9 mouse cellular contexts compared by ENCODE assay signal in the genomic region with DNA sequence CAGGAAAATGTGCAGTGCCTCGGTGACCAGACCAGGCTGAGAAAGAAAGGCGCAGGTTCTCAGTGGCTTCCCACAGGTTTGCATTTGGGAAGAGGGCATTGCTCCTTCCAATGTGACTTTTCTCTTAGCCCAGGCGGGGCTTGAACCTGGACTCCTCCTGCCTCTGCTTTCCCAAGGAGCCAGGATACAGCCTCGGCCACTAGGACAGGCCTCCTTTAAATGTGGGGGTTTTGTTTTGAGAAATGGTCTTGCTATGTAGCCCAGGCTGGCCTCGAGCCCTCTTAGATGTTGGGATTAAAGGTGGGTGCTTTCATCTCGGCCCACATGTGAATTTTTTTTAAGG. TPM values are rescaled to one million over a fixed set of nuclear protein-coding genes. Genes with fewer than 3 reads are reported as not detected.
DNase-seq lines count a peak whose midpoint lies in the region; ATAC-seq and TF ChIP-seq lines count a peak whose summit lies in the region.
"Had no signal": no experiment of that assay in that cellular context is flagged by ENCODE, and none has a peak within 500 bp of the region (broad histone marks: within the 10 kb centered on the region; RNA-seq: fewer than 3 reads in every experiment).

No protein-coding gene starts in this region.

- H3K9ac ChIP-seq in hindbrain, embryonic 12.5 days, result peak overlapping the region; percentile 96
- peak overlapping the region; percentile 96 for H3K9ac ChIP-seq in midbrain, embryonic 12.5 days (replicated peaks)

- no peak for DNase-seq in kidney, adult 2 months
- no peak for DNase-seq in kidney, postnatal 36 days
- DNase-seq in thymus, postnatal 36 days, result no peak
- DNase-seq in frontal cortex, postnatal 25 days (ENCODE audit: low spot score in 2 of 2), result no peak
- no peak for DNase-seq in thymus, postnatal 14 days

- no peak for TF ChIP-seq POLR2A in kidney, adult 2 months (IDR thresholded peaks at IDR 0.05; ENCODE audit: low read depth, low read length)
- no peak for TF ChIP-seq POLR2A in bone marrow macrophage, adult 2 months (IDR thresholded peaks at IDR 0.05; ENCODE audit: borderline replicate concordance, low read depth, low read length)

- H3K4me1 ChIP-seq in kidney, adult 2 months (ENCODE audit: control insufficient read depth, insufficient read depth, low read length), result peaks cover 6% of the 10 kb centered on the region; the same call in 1 of the 2 replicates
- peaks cover 23% of the 10 kb centered on the region for H3K4me1 ChIP-seq in bone marrow macrophage, adult 2 months (ENCODE audit: control insufficient read depth, insufficient read depth, low read length)
- H3K4me1 ChIP-seq in hindbrain, embryonic 12.5 days, result peaks cover 16% of the 10 kb centered on the region
- peaks cover 19% of the 10 kb centered on the region for H3K4me1 ChIP-seq in midbrain, embryonic 12.5 days

- peak overlapping the region; percentile 71 for H3K4me3 ChIP-seq in kidney, adult 2 months (ENCODE audit: insufficient read depth, low read depth, low read length)
- H3K4me3 ChIP-seq in bone marrow macrophage, adult 2 months (ENCODE audit: insufficient read depth, low read length), result peak overlapping the region; percentile 87
- H3K4me3 ChIP-seq in hindbrain, embryonic 12.5 days, result peak overlapping the region; percentile 91
- H3K4me3 ChIP-seq in midbrain, embryonic 12.5 days, result peak overlapping the region; percentile 92

- H3K4me2 ChIP-seq in hindbrain, embryonic 12.5 days (replicated peaks), result peak overlapping the region; percentile 73
- H3K4me2 ChIP-seq in midbrain, embryonic 12.5 days (replicated peaks), result peak overlapping the region; percentile 70

- peaks cover 6% of the 10 kb centered on the region for H3K36me3 ChIP-seq in kidney, adult 2 months (ENCODE audit: control insufficient read depth, insufficient read depth, low read length)
- H3K36me3 ChIP-seq in hindbrain, embryonic 12.5 days, result peaks cover 13% of the 10 kb centered on the region
- peaks cover 17% of the 10 kb centered on the region for H3K36me3 ChIP-seq in midbrain, embryonic 12.5 days

- no peak for TF ChIP-seq CTCF in kidney, adult 2 months (conservative IDR thresholded peaks at IDR 0.05; ENCODE audit: insufficient read depth, insufficient read length, low read depth, low read length)
- TF ChIP-seq CTCF in bone marrow macrophage, adult 2 months (IDR thresholded peaks at IDR 0.05; ENCODE audit: low read depth, low read length), result no peak

- no peak; the same call in 1 of the 2 replicates for ATAC-seq in hindbrain, embryonic 12.5 days (ENCODE audit: low FRiP score)
- ATAC-seq in midbrain, embryonic 12.5 days (ENCODE audit: low FRiP score, low read depth), result no peak; the same call in 1 of the 2 replicates

- no peaks in the 10 kb centered on the region for H3K9me3 ChIP-seq in hindbrain, embryonic 12.5 days (replicated peaks)
- H3K9me3 ChIP-seq in midbrain, embryonic 12.5 days, result no peaks in the 10 kb centered on the region

- H3K27ac ChIP-seq in kidney, adult 2 months (ENCODE audit: insufficient read depth, low read depth, low read length), result peak overlapping the region; percentile 10
- peak overlapping the region; percentile 86 for H3K27ac ChIP-seq in bone marrow macrophage, adult 2 months (ENCODE audit: insufficient read depth, low read depth, low read length)
- peak overlapping the region; percentile 92 for H3K27ac ChIP-seq in hindbrain, embryonic 12.5 days
- H3K27ac ChIP-seq in midbrain, embryonic 12.5 days (replicated peaks), result peak overlapping the region; percentile 92

- 2% methylated on average over 6 of the region's 6 CpGs for WGBS in kidney, adult 2 months
- 9% methylated on average over 6 of the region's 6 CpGs for WGBS in hindbrain, embryonic 12.5 days
- WGBS in midbrain, embryonic 12.5 days, result 13% methylated on average over 6 of the region's 6 CpGs

- no peaks in the 10 kb centered on the region for H3K27me3 ChIP-seq in kidney, adult 2 months (replicated peaks; ENCODE audit: control insufficient read depth, insufficient read depth, low read length)
- H3K27me3 ChIP-seq in hindbrain, embryonic 12.5 days, result no peaks in the 10 kb centered on the region
- no peaks in the 10 kb centered on the region for H3K27me3 ChIP-seq in midbrain, embryonic 12.5 days
- H3K27me3 ChIP-seq: Patski had no signal

RNA-seq across cellular contexts. Expression of gene Mob1a, which starts 0.5 kb away (rescaled TPM):
- 17.9 and 23.5 TPM in 2 replicates for polyA plus RNA-seq in kidney, adult 2 months (2012; rRNA removed)
- 166 and 182 TPM in 2 replicates for polyA plus RNA-seq in bone marrow macrophage, adult 2 months (2012; ENCODE audit: insufficient read depth, insufficient read length, missing spikeins)
- polyA plus RNA-seq in hindbrain, embryonic 12.5 days (2016; fragmentation: Nextera tagmentation; extraction: Ambion mirVana), result 52.5 and 55.4 TPM in 2 replicates
- 56.6 and 58.0 TPM in 2 replicates for polyA plus RNA-seq in midbrain, embryonic 12.5 days (2016; fragmentation: Nextera tagmentation; extraction: Ambion mirVana)

RNA-seq across cellular contexts. Expression of gene Mthfd2, which starts 0.7 kb away (rescaled TPM):
- 2.3 and 2.4 TPM in 2 replicates for polyA plus RNA-seq in kidney, adult 2 months (2012; rRNA removed)
- 21.1 and 28.1 TPM in 2 replicates for polyA plus RNA-seq in bone marrow macrophage, adult 2 months (2012; ENCODE audit: insufficient read depth, insufficient read length, missing spikeins)
- 29.8 and 30.0 TPM in 2 replicates for polyA plus RNA-seq in hindbrain, embryonic 12.5 days (2016; fragmentation: Nextera tagmentation; extraction: Ambion mirVana)
- polyA plus RNA-seq in midbrain, embryonic 12.5 days (2016; fragmentation: Nextera tagmentation; extraction: Ambion mirVana), result 33.0 and 37.3 TPM in 2 replicates

RNA-seq across cellular contexts. Expression of gene Bola3, which starts 22.6 kb away (rescaled TPM):
- polyA plus RNA-seq in kidney, adult 2 months (2012; rRNA removed), result 85.2 and 125 TPM in 2 replicates
- 24.8 and 35.7 TPM in 2 replicates for polyA plus RNA-seq in bone marrow macrophage, adult 2 months (2012; ENCODE audit: insufficient read depth, insufficient read length, missing spikeins)
- polyA plus RNA-seq in hindbrain, embryonic 12.5 days (2016; fragmentation: Nextera tagmentation; extraction: Ambion mirVana), result 88.5 and 92.1 TPM in 2 replicates
- 93.7 and 102 TPM in 2 replicates for polyA plus RNA-seq in midbrain, embryonic 12.5 days (2016; fragmentation: Nextera tagmentation; extraction: Ambion mirVana)

Comparison
In these comparisons a context has a peak if more than half of its experiments do, and no peak if none do; other contexts are left out.
1. H3K27ac ChIP-seq: peak in every context shown above with its lines; median percentile 92 in hindbrain, embryonic 12.5 days; 92 in midbrain, embryonic 12.5 days; 86 in bone marrow macrophage, adult 2 months; 10 in kidney, adult 2 months.